Mouse (Mus musculus) right cerebral cortex, adult 18-20 months (tissue): ENCODE data around the gene Tagap.

Experiments used
- DNase-seq: peaks from one replicate; pipeline ENCODE4 v3.0.0; 2022; ENCODE audit warnings: mixed read lengths

The Tagap gene

GRCm38 (mm10) chr17:7925413-7926160 lies at the start of gene Tagap:
Gene Tagap (plus strand): TSS chr17:7926000.
- DNase-seq, result no peak

GRCm38 (mm10) chr17:7876541-7876940 lies 49.3 kb upstream of the Tagap start:
- no peak for DNase-seq

GRCm38 (mm10) chr17:7877191-7877764 lies 48.5 kb upstream of the Tagap start:
- no peak for DNase-seq

GRCm38 (mm10) chr17:7877878-7878277 lies 47.9 kb upstream of the Tagap start:
- peak; percentile 25 for DNase-seq

GRCm38 (mm10) chr17:7879529-7879928 lies 46.3 kb upstream of the Tagap start:
- DNase-seq, result no peak

GRCm38 (mm10) chr17:7883126-7883525 lies 42.7 kb upstream of the Tagap start:
- no peak for DNase-seq

GRCm38 (mm10) chr17:7884606-7885005 lies 41.2 kb upstream of the Tagap start:
- DNase-seq, result no peak

GRCm38 (mm10) chr17:7887071-7887815 lies 38.6 kb upstream of the Tagap start:
- DNase-seq, result no peak

- DNase-seq, result no peak
These were observed 37.5 kb upstream of the Tagap start for GRCm38 (mm10) chr17:7888291-7888690.

GRCm38 (mm10) chr17:7889026-7889425 lies 36.8 kb upstream of the Tagap start:
- no peak for DNase-seq

GRCm38 (mm10) chr17:7892676-7893075 lies 33.1 kb upstream of the Tagap start:
- DNase-seq, result no peak

- no peak for DNase-seq
These were observed 31.7 kb upstream of the Tagap start for GRCm38 (mm10) chr17:7894094-7894493.

GRCm38 (mm10) chr17:7896047-7896635 lies 29.7 kb upstream of the Tagap start:
- no peak for DNase-seq

GRCm38 (mm10) chr17:7897120-7897519 lies 28.7 kb upstream of the Tagap start:
- DNase-seq, result no peak

- no peak for DNase-seq
These were observed 28.0 kb upstream of the Tagap start for GRCm38 (mm10) chr17:7897756-7898155.

- DNase-seq, result no peak
These were observed 26.6 kb upstream of the Tagap start for GRCm38 (mm10) chr17:7899233-7899632.

GRCm38 (mm10) chr17:7899961-7900360 lies 25.8 kb upstream of the Tagap start:
- no peak for DNase-seq

- no peak for DNase-seq
These were observed 24.3 kb upstream of the Tagap start for GRCm38 (mm10) chr17:7901536-7901935.

GRCm38 (mm10) chr17:7902362-7902761 lies 23.4 kb upstream of the Tagap start:
- peak; percentile 11 for DNase-seq

GRCm38 (mm10) chr17:7904992-7905391 lies 20.8 kb upstream of the Tagap start:
- no peak for DNase-seq

GRCm38 (mm10) chr17:7905936-7906685 lies 19.7 kb upstream of the Tagap start:
- DNase-seq, result no peak

- DNase-seq, result no peak
These were observed 11.1 kb upstream of the Tagap start for GRCm38 (mm10) chr17:7914596-7915227.
